Mouse (Mus musculus) liver, adult 2 months (tissue): ENCODE results near the gene Ndufs3. TPM values are rescaled to one million over a fixed set of nuclear protein-coding genes. Genes with fewer than 3 reads are reported as not detected.

Experiments
- DNase-seq: peaks from one replicate; pipeline ENCODE4 v3.0.0-alpha.2; 2011; ENCODE audit warnings: low read depth, low spot score; ENCODE audit errors: extremely low read depth
- H3K27ac ChIP-seq: fragments of 200-500 bp; replicated peaks from 2 replicates; pipeline ENCODE4 v1.5.1; 2012; ENCODE audit warnings: low read depth, mild to moderate bottlenecking, control low read depth, inconsistent platforms, low read length; ENCODE audit not compliant: insufficient read depth
- H3K27me3 ChIP-seq: fragments of 200-500 bp; 2 replicates; pipeline ENCODE4 v1.6.1; 2012; ENCODE audit warnings: mild to moderate bottlenecking, moderate library complexity, low read length, inconsistent platforms; ENCODE audit not compliant: control insufficient read depth, insufficient read depth
- H3K36me3 ChIP-seq: fragments of 200-500 bp; 2 replicates; pipeline ENCODE4 v1.6.1; 2012; ENCODE audit warnings: low read length, inconsistent platforms; ENCODE audit not compliant: control insufficient read depth, insufficient read depth
- H3K4me1 ChIP-seq: fragments of 200-500 bp; 2 replicates; pipeline ENCODE4 v1.6.1; 2011; ENCODE audit warnings: low read length; ENCODE audit not compliant: control insufficient read depth, insufficient read depth
- H3K4me3 ChIP-seq: fragments of 200-500 bp; 2 replicates; pipeline ENCODE4 v1.5.1; 2011; ENCODE audit warnings: low read depth, mild to moderate bottlenecking, control low read depth, low read length, moderate library complexity; ENCODE audit not compliant: insufficient read depth
- H3K79me2 ChIP-seq: fragments of 200-500 bp; 2 replicates; pipeline ENCODE4 v1.6.1; 2012; ENCODE audit warnings: inconsistent platforms, mild to moderate bottlenecking, low read length, moderate library complexity; ENCODE audit not compliant: control insufficient read depth, insufficient read depth
- H3K9ac ChIP-seq: fragments of 200-500 bp; 2 replicates; pipeline ENCODE4 v1.6.1; 2012; ENCODE audit warnings: low read depth, mild to moderate bottlenecking, control low read depth, inconsistent platforms, low read length
- CTCF ChIP-seq: fragments of 200-500 bp; IDR thresholded peaks from 2 replicates; pipeline ENCODE4 v1.5.1; 2011; ENCODE audit warnings: low read depth, low read length, control low read depth
- POLR2A ChIP-seq: fragments of 200-500 bp; IDR thresholded peaks from 2 replicates; pipeline ENCODE4 v1.6.1; 2011; ENCODE audit warnings: low read length, control low read depth; ENCODE audit not compliant: insufficient read depth; ENCODE audit errors: extremely low read depth
- WGBS: fragments of 180-500 bp; shearing (Covaris S2); methylation state at CpG from one replicate; pipeline ENCODE4 v1.1.7; 2018; 5-methylcytosine and 5-hydroxymethylcytosine counted together
- polyA plus RNA-seq: library from polyadenylated mRNA; depleted of rRNA; stranded (reverse); fragments of >200 nt; gene quantifications from 2 replicates; pipeline ENCODE4 v1.2.3, GENCODE M21; 2012
- total RNA-seq: library from RNA; depleted of rRNA; stranded (reverse); fragments of >200 nt; gene quantifications from 2 replicates; pipeline ENCODE4 v1.2.3, GENCODE M21; 2014

Gene Ndufs3
- total and polyA plus RNA-seq, 2 experiments = 191 to 205 TPM

GRCm38 (mm10) chr2:90928566-90928965 lies 23.9 kb upstream of the Ndufs3 start:
- Histone ChIP-seq H3K79me2 (peaks cover 4% of the 10 kb centered on the region; the same call in 1 of the 2 replicates), H3K9ac (no peak overlapping the region), H3K36me3 (no peaks in the 10 kb centered on the region), H3K4me1 (peaks cover 27% of the 10 kb centered on the region), H3K27me3 (no peaks in the 10 kb centered on the region), H3K27ac (peak overlapping the region; percentile 98), H3K4me3 (no peak overlapping the region)
- WGBS = 58% methylated on average over 13 of the region's 13 CpGs
- TF ChIP-seq POLR2A = no peak
- no peak for TF ChIP-seq CTCF
- peak; percentile 88 for DNase-seq

GRCm38 (mm10) chr2:90922636-90923035 lies 18.0 kb upstream of the Ndufs3 start:
- Histone ChIP-seq H3K79me2 (no peaks in the 10 kb centered on the region), H3K9ac (no peak overlapping the region), H3K4me3 (no peak overlapping the region), H3K4me1 (peaks cover 4% of the 10 kb centered on the region; the same call in 1 of the 2 replicates), H3K36me3 (no peaks in the 10 kb centered on the region), H3K27ac (no peak overlapping the region), H3K27me3 (no peaks in the 10 kb centered on the region)
- TF ChIP-seq CTCF (no peak), POLR2A (no peak)
- DNase-seq = no peak
- 69% methylated on average over 2 of the region's 2 CpGs for WGBS

GRCm38 (mm10) chr2:90921178-90921577 lies 16.6 kb upstream of the Ndufs3 start:
- no peaks in the 10 kb centered on the region for H3K27me3 ChIP-seq
- DNase-seq = no peak
- whole genome bisulfite sequencing = 64% methylated on average over 1 of the region's 1 CpGs

GRCm38 (mm10) chr2:90917999-90918698 lies 13.5 kb upstream of the Ndufs3 start:
- Histone ChIP-seq H3K4me3 (peak overlapping the region; percentile 83), H3K27me3 (no peaks in the 10 kb centered on the region), H3K4me1 (peaks cover 20% of the 10 kb centered on the region), H3K9ac (peak overlapping the region; percentile 99), H3K27ac (peak overlapping the region; percentile 89), H3K36me3 (peaks cover 10% of the 10 kb centered on the region), H3K79me2 (peaks cover 24% of the 10 kb centered on the region; the same call in 1 of the 2 replicates)
- WGBS = 3% methylated on average over 16 of the region's 16 CpGs
- DNase-seq = peak; percentile 97
- TF ChIP-seq POLR2A (0 out of 2 replicates have a peak, but pooled peaks have one; percentile 3), CTCF (no peak)

More at GRCm38 (mm10) chr2:90921178-90921577, 16.6 kb upstream of the Ndufs3 start:
- Histone ChIP-seq H3K9ac (no peak overlapping the region), H3K4me3 (no peak overlapping the region), H3K79me2 (peaks cover 10% of the 10 kb centered on the region; the same call in 1 of the 2 replicates), H3K36me3 (no peaks in the 10 kb centered on the region), H3K4me1 (peaks cover 5% of the 10 kb centered on the region; the same call in 1 of the 2 replicates), H3K27ac (no peak overlapping the region)
- TF ChIP-seq CTCF (no peak), POLR2A (no peak)

GRCm38 (mm10) chr2:90917233-90917998 lies 12.8 kb upstream of the Ndufs3 start:
- TF ChIP-seq POLR2A (peak; percentile 21; the same call in 1 of the 2 replicates), CTCF (peak; percentile 16; the same call in 1 of the 2 replicates)
- no peak for DNase-seq
- Histone ChIP-seq H3K27ac (peak overlapping the region; percentile 89), H3K36me3 (peaks cover 15% of the 10 kb centered on the region), H3K4me3 (peak overlapping the region; percentile 83), H3K4me1 (peaks cover 21% of the 10 kb centered on the region), H3K9ac (peak overlapping the region; percentile 99), H3K27me3 (no peaks in the 10 kb centered on the region), H3K79me2 (peaks cover 25% of the 10 kb centered on the region; the same call in 1 of the 2 replicates)
- under 1% methylated on average over 71 of the region's 73 CpGs for WGBS
